Mouse (Mus musculus) hindbrain, embryonic 12.5 days (tissue): ENCODE results near the gene Rbm4. TPM values are rescaled to one million over a fixed set of nuclear protein-coding genes. Genes with fewer than 3 reads are reported as not detected.
"Not testable (repeated sequence)": the region's sequence is repeated elsewhere in the genome, so short reads cannot be mapped to it uniquely, and the experiment has no call there.

Experiments used
- ATAC-seq: fragments of 200-750 bp; cut with Nextera tagmentation; 2 replicates; pipeline ENCODE4 v1.8.0; 2017; ENCODE audit warnings: moderate TSS enrichment; ENCODE audit not compliant: low FRiP score
- H3K27ac ChIP-seq: fragments of 300-500 bp; sonication (generic); 2 replicates; pipeline ENCODE4 v1.5.1; 2016; ENCODE audit warnings: mild to moderate bottlenecking
- H3K27me3 ChIP-seq: fragments of 300-500 bp; sonication (generic); 2 replicates; pipeline ENCODE4 v1.6.1; 2016; ENCODE audit warnings: mild to moderate bottlenecking
- H3K36me3 ChIP-seq: fragments of 300-500 bp; sonication (generic); 2 replicates; pipeline ENCODE4 v1.6.1; 2016; ENCODE audit warnings: mild to moderate bottlenecking
- H3K4me1 ChIP-seq: fragments of 300-500 bp; sonication (generic); 2 replicates; pipeline ENCODE4 v1.6.1; 2016
- H3K4me2 ChIP-seq: fragments of 300-500 bp; sonication (generic); replicated peaks from 2 replicates; pipeline ENCODE4 v1.6.1; 2016; ENCODE audit warnings: mild to moderate bottlenecking
- H3K4me3 ChIP-seq: fragments of 300-500 bp; sonication (generic); 2 replicates; pipeline ENCODE4 v1.5.1; 2016; ENCODE audit warnings: mild to moderate bottlenecking
- H3K9ac ChIP-seq: fragments of 300-500 bp; sonication (generic); 2 replicates; pipeline ENCODE4 v1.6.1; 2016; ENCODE audit warnings: mild to moderate bottlenecking, moderate library complexity
- H3K9me3 ChIP-seq: fragments of 300-500 bp; sonication (generic); replicated peaks from 2 replicates; pipeline ENCODE4 v1.6.1; 2016; ENCODE audit warnings: mild to moderate bottlenecking
- WGBS: fragments of 180-500 bp; shearing (Covaris S2); methylation state at CpG from one replicate; pipeline ENCODE4 v1.1.7; 2016; 5-methylcytosine and 5-hydroxymethylcytosine counted together
- polyA plus RNA-seq: library from polyadenylated mRNA; unstranded; fragments of >200 nt; fragmentation: Nextera tagmentation; extraction: Ambion mirVana; gene quantifications from 2 replicates; pipeline ENCODE4 v1.2.1, GENCODE M21; 2016

Gene Rbm4
- polyA plus RNA-seq, 1 experiment from 2014 or later, result 94.8 TPM

DNA sequence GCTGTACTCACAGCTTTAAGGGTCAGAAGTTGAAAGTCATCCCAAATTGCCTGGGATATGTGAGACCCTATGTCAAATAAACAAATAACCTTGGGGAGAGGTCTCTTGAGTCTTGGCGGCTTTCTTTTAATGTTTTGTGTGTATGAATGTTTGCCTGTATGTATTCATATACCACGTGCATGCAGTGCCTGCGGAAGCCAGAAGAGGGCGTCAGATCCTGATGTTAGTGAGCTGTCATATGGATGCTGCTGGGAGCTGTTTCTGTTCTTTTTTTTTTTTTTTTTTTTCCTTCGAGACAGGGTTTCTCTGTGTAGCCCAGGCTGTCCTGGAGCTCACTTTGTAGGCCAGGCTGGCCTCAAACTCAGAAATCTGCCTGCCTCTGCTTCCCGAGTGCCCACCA, 19.3 kb upstream of the Rbm4 start:
- Histone ChIP-seq H3K9me3 (no peaks in the 10 kb centered on the region), H3K4me1 (peaks cover 19% of the 10 kb centered on the region), H3K27ac (no peak overlapping the region), H3K4me3 (no peak overlapping the region), H3K27me3 (no peaks in the 10 kb centered on the region), H3K36me3 (no peaks in the 10 kb centered on the region), H3K9ac (no peak overlapping the region), H3K4me2 (no peak overlapping the region)
- WGBS, result 79% methylated on average over 5 of the region's 6 CpGs
- no peak for ATAC-seq

DNA sequence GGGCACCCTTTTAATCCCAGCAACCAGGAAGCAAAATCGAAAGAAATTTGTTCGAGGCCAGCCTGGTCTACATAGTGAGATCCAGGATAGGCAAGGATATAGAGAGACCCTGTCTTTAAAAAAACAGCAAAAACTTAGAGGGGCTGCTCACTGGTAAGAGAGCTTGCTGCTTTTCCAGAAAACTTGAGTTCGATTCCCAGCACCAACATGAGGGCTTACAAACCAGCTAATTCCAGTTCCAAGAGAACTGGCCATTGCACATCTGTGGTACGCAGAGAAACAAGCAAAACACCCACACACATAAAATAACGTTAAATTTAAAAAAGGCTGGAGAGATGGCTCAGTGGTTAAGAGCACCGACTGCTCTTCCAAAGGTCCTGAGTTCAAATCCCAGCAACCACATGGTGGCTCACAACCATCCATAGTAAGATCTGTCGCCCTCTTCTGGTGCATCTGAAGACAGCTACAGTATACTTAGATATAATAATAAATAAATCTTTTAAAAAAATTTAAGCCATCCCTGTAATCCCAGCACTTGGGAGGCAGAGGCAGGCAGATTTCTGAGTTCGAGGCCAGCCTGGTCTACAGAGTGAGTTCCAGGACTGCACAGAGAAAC, 18.7 kb upstream of the Rbm4 start:
- Histone ChIP-seq H3K9ac (peak overlapping the region; percentile 82), H3K27ac (0 out of 2 replicates have a peak overlapping the region, but pooled peaks have one; percentile 93), H3K4me3 (peak overlapping the region; percentile 81), H3K4me2 (peak overlapping the region; percentile 96), H3K4me1 (peaks cover 22% of the 10 kb centered on the region)
- not testable (repeated sequence) for H3K27me3 ChIP-seq, H3K9me3 ChIP-seq, ATAC-seq, H3K36me3 ChIP-seq
- WGBS, result 77% methylated on average over 8 of the region's 8 CpGs

DNA sequence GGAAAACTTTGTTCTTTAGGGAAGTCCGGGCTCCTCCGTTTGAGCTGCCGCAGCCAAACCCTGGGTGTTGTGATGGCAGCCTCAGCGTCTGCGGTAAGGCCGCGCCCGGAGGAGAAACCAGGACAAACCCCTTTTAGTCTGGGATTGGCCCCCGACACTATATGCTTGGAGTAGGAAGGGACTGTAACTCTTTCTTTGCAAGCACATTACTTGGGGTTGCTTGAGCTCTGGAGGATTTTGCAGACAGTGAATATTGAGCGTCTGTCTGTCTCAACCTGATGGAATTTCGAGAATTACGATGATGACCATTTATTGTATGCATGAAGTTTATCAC, 18.2 kb upstream of the Rbm4 start:
- Histone ChIP-seq H3K9ac (peak overlapping the region; percentile 82), H3K4me3 (peak overlapping the region; percentile 81), H3K27me3 (no peaks in the 10 kb centered on the region), H3K9me3 (no peaks in the 10 kb centered on the region), H3K27ac (peak overlapping the region; percentile 93), H3K4me2 (peak overlapping the region; percentile 96), H3K36me3 (no peaks in the 10 kb centered on the region), H3K4me1 (peaks cover 22% of the 10 kb centered on the region)
- 7% methylated on average over 12 of the region's 12 CpGs for WGBS
- peak; percentile 36; the same call in 1 of the 2 replicates for ATAC-seq

DNA sequence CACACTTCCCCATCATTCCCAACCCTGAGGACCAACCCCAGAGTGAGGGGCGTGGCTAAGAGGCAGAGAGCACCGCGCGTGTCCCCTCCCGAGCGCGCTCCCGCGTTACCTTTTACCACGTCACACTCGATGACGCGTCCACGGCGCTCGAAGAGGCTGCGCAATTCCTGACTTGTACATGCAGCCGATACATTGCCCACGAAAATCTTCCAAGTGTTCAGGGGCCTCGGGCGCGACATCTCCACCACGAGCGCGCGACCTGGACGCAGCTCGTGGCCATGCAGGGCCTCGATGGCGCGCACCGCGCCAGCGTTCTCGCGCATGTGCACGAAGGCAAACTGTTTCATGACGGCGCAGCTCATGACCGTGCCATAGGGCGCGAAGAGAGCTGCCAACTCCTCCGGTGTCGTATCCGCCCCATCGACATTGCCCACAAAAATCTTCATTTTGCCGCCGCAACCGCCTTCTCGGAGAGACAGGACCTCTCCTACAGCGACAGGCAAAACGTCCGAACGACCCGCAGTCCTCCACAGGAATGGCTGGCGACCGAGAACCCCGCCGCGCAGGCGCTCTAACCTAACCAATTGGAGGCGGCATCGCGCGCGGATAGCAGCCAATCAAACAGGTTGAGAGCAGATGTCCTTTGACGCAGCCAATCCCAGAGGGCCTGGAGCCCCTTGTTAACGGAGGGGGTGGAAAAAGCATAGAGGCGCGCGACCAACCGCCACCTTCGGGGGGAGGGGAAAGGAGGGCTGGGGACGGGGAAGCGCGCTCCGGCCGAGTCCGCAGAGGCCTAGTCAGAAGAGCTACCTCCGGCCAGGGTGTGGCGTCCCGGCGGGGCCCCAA, 17.6 kb upstream of the Rbm4 start, which contains the start of the genes Gm21992 and Rbm14:
Gm21992 (minus strand) TSS at position 550 of the 846 bp plus-strand sequence.
Rbm14 (minus strand) TSS at position 572 of the 846 bp plus-strand sequence.
- peak within 1 kb of the TSS; percentile 93 for H3K27ac ChIP-seq
- H3K9me3 ChIP-seq, result no peaks in the 10 kb centered on the region
- peak within 1 kb of the TSS; percentile 81 for H3K4me3 ChIP-seq
- under 1% methylated on average over 83 of the region's 83 CpGs for WGBS
- peak; percentile 99 for ATAC-seq
- peak within 1 kb of the TSS; percentile 82 for H3K9ac ChIP-seq
- peaks cover 22% of the 10 kb centered on the region for H3K4me1 ChIP-seq
- no peaks in the 10 kb centered on the region for H3K36me3 ChIP-seq
- no peaks in the 10 kb centered on the region for H3K27me3 ChIP-seq
- H3K4me2 ChIP-seq, result peak within 1 kb of the TSS; percentile 96

DNA sequence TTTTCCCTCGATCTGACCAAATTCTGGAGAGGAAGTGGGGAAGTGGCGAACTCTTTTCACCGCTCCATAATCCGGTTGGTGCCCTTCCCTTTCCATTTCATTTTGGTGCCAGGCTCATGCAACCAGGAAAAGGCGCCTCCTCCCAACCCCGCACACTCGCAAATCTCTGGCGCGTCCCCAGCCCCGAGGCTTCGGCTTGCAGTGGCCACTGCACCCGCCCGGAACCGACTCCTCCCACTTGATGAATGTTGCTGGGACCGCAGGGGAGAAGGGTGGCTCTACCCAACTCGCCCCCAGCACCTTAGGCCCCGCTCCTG, 17.0 kb upstream of the Rbm4 start:
- ATAC-seq, result no peak
- under 1% methylated on average over 17 of the region's 17 CpGs for WGBS

DNA sequence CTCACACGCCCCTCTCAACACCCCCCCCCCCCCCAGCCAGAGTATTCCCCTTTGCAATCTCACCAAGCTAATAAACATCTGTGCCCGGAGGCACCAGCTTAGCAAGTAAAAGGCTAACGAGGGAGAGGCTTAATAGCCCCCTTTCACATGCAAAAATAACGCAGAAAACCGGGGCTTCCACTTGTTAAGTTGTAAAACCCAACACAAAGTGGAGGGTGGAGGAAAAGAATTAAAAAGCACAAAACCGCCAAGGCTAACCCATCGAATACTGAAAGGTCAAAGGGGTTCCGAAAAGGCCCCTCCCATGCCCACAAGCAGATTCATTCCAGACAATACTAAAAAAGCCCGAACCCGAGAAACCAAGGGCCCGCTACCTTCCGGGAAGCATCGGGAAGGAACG, 16.6 kb upstream of the Rbm4 start:
- peaks cover 22% of the 10 kb centered on the region for H3K4me1 ChIP-seq
- no peaks in the 10 kb centered on the region for H3K36me3 ChIP-seq
- peak overlapping the region; percentile 93; the same call in 1 of the 2 replicates for H3K27ac ChIP-seq
- 0% methylated on average over 14 of the region's 14 CpGs for WGBS
- peak overlapping the region; percentile 82 for H3K9ac ChIP-seq
- peak overlapping the region; percentile 81 for H3K4me3 ChIP-seq
- peak overlapping the region; percentile 96 for H3K4me2 ChIP-seq
- no peaks in the 10 kb centered on the region for H3K27me3 ChIP-seq
- H3K9me3 ChIP-seq, result no peaks in the 10 kb centered on the region
- no peak for ATAC-seq

More for the DNA sequence above, 17.0 kb upstream of the Rbm4 start:
- Histone ChIP-seq H3K4me2 (peak overlapping the region; percentile 96), H3K27ac (peak overlapping the region; percentile 93), H3K4me3 (peak overlapping the region; percentile 81), H3K9ac (peak overlapping the region; percentile 82), H3K9me3 (no peaks in the 10 kb centered on the region), H3K27me3 (no peaks in the 10 kb centered on the region), H3K4me1 (peaks cover 22% of the 10 kb centered on the region), H3K36me3 (no peaks in the 10 kb centered on the region)

DNA sequence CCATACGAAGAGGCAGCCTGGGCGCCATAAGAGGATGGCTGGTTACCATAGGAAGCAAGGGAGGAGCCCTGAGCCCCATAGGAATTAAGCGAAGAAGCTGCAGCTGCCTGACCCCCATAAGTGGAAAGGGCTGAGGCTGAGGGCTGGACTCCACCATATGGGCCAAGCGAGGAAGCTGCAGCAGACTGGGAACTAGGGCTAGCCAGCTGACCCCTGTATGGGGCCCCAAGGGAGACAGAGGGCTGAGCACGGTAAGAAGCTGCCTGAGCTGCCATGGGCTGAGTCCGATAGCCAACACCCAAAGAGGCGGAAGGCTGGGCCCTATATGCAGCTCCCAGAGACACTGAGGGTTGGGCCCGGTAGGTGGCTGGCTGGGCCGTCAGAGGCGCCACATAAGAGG, 9.6 kb upstream of the Rbm4 start:
- Histone ChIP-seq H3K36me3 (peaks cover 55% of the 10 kb centered on the region), H3K9ac (no peak overlapping the region), H3K27ac (no peak overlapping the region), H3K4me1 (peaks cover 15% of the 10 kb centered on the region), H3K9me3 (no peaks in the 10 kb centered on the region), H3K27me3 (no peaks in the 10 kb centered on the region), H3K4me3 (no peak overlapping the region), H3K4me2 (no peak overlapping the region)
- WGBS, result 79% methylated on average over 10 of the region's 10 CpGs
- no peak for ATAC-seq

DNA sequence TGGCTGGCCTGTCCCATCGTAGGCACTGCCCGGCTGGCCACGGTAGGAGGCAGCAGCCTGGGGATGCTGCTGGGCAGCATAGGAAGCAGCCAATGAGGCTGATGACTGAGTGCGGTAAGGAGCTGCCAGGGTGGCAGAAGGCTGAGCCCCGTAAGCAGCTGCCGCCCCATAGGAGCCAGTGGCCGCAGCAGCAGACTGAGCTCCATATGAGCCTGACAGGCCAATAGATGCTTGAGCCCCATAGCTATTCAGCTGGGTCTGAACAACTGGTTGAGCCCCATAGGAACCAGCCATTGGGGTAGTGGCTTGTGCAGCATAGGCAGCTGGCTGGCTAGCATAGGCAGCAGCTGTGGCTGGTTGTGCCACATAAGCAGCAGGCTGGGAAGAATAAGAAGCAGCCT, 9.0 kb upstream of the Rbm4 start:
- WGBS, result 90% methylated on average over 7 of the region's 7 CpGs
- H3K27ac ChIP-seq, result no peak overlapping the region
- no peak overlapping the region for H3K9ac ChIP-seq
- H3K9me3 ChIP-seq, result no peaks in the 10 kb centered on the region
- H3K4me3 ChIP-seq, result no peak overlapping the region
- no peak overlapping the region for H3K4me2 ChIP-seq
- H3K27me3 ChIP-seq, result no peaks in the 10 kb centered on the region
- peaks cover 9% of the 10 kb centered on the region; the same call in 1 of the 2 replicates for H3K4me1 ChIP-seq
- peaks cover 59% of the 10 kb centered on the region for H3K36me3 ChIP-seq
- ATAC-seq, result no peak; the same call in 1 of the 2 replicates

DNA sequence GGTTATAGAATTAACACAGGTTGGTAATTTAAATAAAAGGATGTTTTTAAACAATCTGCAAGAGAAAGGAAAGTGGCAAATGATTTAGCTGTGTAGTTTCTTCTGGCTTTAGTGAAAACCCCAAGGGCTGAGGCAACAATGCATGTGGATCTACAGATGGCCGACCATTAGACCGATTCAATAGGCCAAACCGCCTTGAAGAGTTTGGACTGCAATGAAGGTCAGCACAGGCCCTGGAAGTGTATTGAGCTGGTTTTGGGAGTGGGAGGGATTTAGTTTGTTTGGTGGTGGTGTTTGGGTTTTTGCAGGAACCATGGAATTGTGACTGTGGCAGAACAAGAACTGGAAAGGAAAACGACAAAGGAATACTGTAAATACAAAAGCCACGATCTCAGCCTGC, 5.4 kb upstream of the Rbm4 start:
- Histone ChIP-seq H3K27ac (no peak overlapping the region), H3K27me3 (no peaks in the 10 kb centered on the region), H3K4me3 (no peak overlapping the region), H3K9ac (no peak overlapping the region), H3K9me3 (no peaks in the 10 kb centered on the region), H3K36me3 (peaks cover 65% of the 10 kb centered on the region), H3K4me2 (no peak overlapping the region), H3K4me1 (peaks cover 13% of the 10 kb centered on the region)
- 96% methylated on average over 5 of the region's 5 CpGs for WGBS
- ATAC-seq, result no peak

DNA sequence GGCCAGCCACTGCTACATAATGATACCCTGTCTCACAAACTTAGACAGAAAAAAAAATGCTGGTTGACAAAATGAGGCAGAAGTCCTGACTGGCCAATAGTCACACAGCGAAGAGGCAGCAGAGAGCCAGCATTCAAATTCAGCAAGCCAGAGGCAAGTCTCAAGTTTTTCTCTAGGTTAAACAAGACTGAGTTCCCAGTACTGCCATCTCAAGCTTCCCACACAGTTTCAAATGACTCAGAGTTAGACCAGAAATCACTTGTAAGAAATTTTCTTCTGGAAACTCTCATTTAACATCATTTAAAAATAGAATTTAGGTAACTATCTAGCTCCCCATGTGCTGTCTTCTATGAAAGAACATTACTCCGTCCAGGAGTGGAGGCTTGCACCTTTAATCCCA, 4.1 kb upstream of the Rbm4 start:
- no peak overlapping the region for H3K27ac ChIP-seq
- H3K4me3 ChIP-seq, result no peak overlapping the region
- H3K9me3 ChIP-seq, result no peaks in the 10 kb centered on the region
- H3K4me1 ChIP-seq, result peaks cover 5% of the 10 kb centered on the region
- H3K9ac ChIP-seq, result no peak overlapping the region
- no peak for ATAC-seq
- no peaks in the 10 kb centered on the region for H3K27me3 ChIP-seq
- 98% methylated on average over 2 of the region's 2 CpGs for WGBS
- H3K36me3 ChIP-seq, result peaks cover 53% of the 10 kb centered on the region
- H3K4me2 ChIP-seq, result no peak overlapping the region

DNA sequence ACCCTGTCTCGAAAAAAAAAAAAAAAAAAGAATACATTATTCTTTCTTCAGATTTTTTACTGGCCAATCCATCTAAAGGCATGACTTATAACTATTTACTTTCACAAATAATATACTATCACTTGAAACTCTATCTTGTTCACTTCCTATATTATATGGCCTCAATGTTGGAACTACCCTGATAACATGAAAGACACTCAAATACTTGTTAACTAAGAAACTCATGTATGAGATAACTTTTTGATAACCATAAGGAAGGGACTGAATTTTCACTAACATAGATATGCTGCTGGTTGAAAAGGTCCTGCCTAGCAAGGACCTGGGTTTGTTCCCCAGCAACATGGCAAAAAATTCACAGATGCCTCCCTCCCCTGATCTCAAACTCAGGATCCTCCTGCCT, 2.2 kb upstream of the Rbm4 start:
- Histone ChIP-seq H3K9ac (no peak overlapping the region), H3K36me3 (peaks cover 46% of the 10 kb centered on the region), H3K9me3 (no peaks in the 10 kb centered on the region), H3K27ac (no peak overlapping the region), H3K27me3 (no peaks in the 10 kb centered on the region), H3K4me1 (peaks cover 20% of the 10 kb centered on the region), H3K4me2 (no peak overlapping the region), H3K4me3 (no peak overlapping the region)
- ATAC-seq, result no peak
- 69% methylated on average over 1 of the region's 1 CpGs for WGBS

DNA sequence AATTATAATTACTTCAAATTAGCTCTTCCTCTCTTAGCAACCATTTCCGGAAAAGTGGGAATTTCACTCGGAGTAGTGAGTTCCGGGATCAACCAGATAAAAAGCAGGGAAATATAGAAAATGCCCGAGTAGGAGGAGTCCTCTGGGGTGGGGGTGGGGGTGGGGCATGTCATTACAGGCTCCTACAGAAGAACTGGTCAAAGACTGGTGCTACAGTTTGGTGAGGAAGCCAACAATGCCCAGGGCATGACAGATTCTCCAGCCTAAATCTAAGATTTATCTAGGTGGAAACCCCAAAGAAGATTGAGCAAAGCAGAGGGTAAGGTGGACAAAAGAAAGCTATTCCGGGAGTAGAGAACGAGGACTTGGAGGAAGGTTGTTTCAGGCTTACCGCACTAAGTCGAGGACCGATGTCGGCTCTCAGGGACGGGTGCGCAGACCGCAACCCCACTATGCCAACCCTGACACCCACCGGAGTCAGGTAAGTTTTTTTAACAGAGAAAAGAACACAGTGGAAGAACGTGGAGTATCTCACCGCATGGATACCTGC, 345 bp downstream of the Rbm4 start:
- H3K9ac ChIP-seq, result peak overlapping the region; percentile 79
- peak overlapping the region; percentile 73 for H3K4me3 ChIP-seq
- H3K27me3 ChIP-seq, result no peaks in the 10 kb centered on the region
- H3K27ac ChIP-seq, result peak overlapping the region; percentile 80
- peak; percentile 57; the same call in 1 of the 2 replicates for ATAC-seq
- peaks cover 40% of the 10 kb centered on the region for H3K4me1 ChIP-seq
- peaks cover 31% of the 10 kb centered on the region for H3K36me3 ChIP-seq
- H3K9me3 ChIP-seq, result no peaks in the 10 kb centered on the region
- H3K4me2 ChIP-seq, result peak overlapping the region; percentile 68
- WGBS, result 3% methylated on average over 16 of the region's 16 CpGs
